Comparison of ENCODE assay signal across 1 mouse cellular context in the genomic region with DNA sequence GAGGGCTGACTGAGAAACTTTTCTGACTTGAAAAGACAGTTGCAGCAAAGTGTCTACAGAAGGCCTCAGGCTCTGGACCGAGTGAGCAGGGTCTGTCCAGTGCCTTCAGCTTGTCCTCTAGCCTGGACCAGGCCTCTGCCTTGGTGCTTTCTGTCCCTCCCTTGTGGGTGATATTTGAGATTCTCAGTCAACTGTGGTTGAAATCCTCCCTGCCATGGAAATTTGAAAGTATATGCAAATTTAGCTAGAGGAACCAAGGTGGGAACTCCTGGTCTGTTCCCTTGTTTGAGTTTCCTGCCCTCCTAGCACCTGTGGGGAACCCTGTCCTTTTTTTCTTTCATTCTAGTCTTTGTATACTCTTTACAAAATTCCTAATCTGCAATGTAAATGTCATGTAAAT.
TF ChIP-seq lines count a peak whose summit lies in the region.

No protein-coding gene starts in this region.

TF ChIP-seq in CH12.LX, 34 proteins besides CTCF, POLR2A, EP300 and RAD21 (continued from another document):
- TF ChIP-seq GABPA (IDR thresholded peaks at IDR 0.05; ENCODE audit: insufficient replicate concordance, low read depth, low read length) = no peak
